Mouse (Mus musculus) hindbrain, embryonic 15.5 days (tissue): ENCODE measurements around the gene Fam43a. TPM values are rescaled to one million over a fixed set of nuclear protein-coding genes. Genes with fewer than 3 reads are reported as not detected.

ENCODE experiments used
- ATAC-seq: fragments of 200-750 bp; cut with Nextera tagmentation; 2 replicates; pipeline ENCODE4 v1.8.0; 2017; ENCODE audit warnings: low read depth, moderate number of reproducible peaks, moderate TSS enrichment; ENCODE audit not compliant: low FRiP score
- H3K27ac ChIP-seq: fragments of 300-500 bp; sonication (generic); replicated peaks from 2 replicates; pipeline ENCODE4 v1.5.1; 2015; ENCODE audit warnings: mild to moderate bottlenecking, inconsistent platforms
- H3K27me3 ChIP-seq: fragments of 300-500 bp; sonication (generic); 2 replicates; pipeline ENCODE4 v1.6.1; 2015; ENCODE audit warnings: control low read depth, inconsistent platforms
- H3K36me3 ChIP-seq: fragments of 300-500 bp; sonication (generic); 2 replicates; pipeline ENCODE4 v1.6.1; 2015; ENCODE audit warnings: control low read depth, inconsistent platforms
- H3K4me1 ChIP-seq: fragments of 300-500 bp; sonication (generic); replicated peaks from 2 replicates; pipeline ENCODE4 v1.6.1; 2015; ENCODE audit warnings: control low read depth, inconsistent platforms
- H3K4me2 ChIP-seq: fragments of 300-500 bp; sonication (generic); 2 replicates; pipeline ENCODE4 v1.6.1; 2015; ENCODE audit warnings: moderate library complexity, mild to moderate bottlenecking, inconsistent platforms
- H3K4me3 ChIP-seq: fragments of 300-500 bp; sonication (generic); 2 replicates; pipeline ENCODE4 v1.5.1; 2015; ENCODE audit warnings: mild to moderate bottlenecking, inconsistent platforms
- H3K9ac ChIP-seq: fragments of 300-500 bp; sonication (generic); 2 replicates; pipeline ENCODE4 v1.6.1; 2015; ENCODE audit warnings: inconsistent platforms
- H3K9me3 ChIP-seq: fragments of 300-500 bp; sonication (generic); 2 replicates; pipeline ENCODE4 v1.6.1; 2016; ENCODE audit warnings: control low read depth, inconsistent platforms
- WGBS: fragments of 180-500 bp; shearing (Covaris S2); methylation state at CpG from one replicate; pipeline ENCODE4 v1.1.7; 2015; 5-methylcytosine and 5-hydroxymethylcytosine counted together
- polyA plus RNA-seq: library from polyadenylated mRNA; unstranded; fragments of >200 nt; fragmentation: Nextera tagmentation; extraction: Ambion mirVana; gene quantifications from 2 replicates; pipeline ENCODE4 v1.2.1, GENCODE M21; 2015

Fam43a gene
- polyA plus RNA-seq, 1 experiment from 2014 or later = 21.6 TPM

- H3K4me3 ChIP-seq = peak overlapping the region; percentile 48
- H3K27ac ChIP-seq = peak overlapping the region; percentile 49
- peak overlapping the region; percentile 82 for H3K4me2 ChIP-seq
- WGBS = under 1% methylated on average over 53 of the region's 53 CpGs
- H3K9ac ChIP-seq = peak overlapping the region; percentile 42
- H3K4me1 ChIP-seq = peaks cover 51% of the 10 kb centered on the region
- H3K9me3 ChIP-seq = no peaks in the 10 kb centered on the region
- peak; percentile 32; the same call in 1 of the 2 replicates for ATAC-seq
- 0 out of 2 replicates have a peak, but pooled peaks cover 7% of the 10 kb centered on the region for H3K27me3 ChIP-seq
- H3K36me3 ChIP-seq = no peaks in the 10 kb centered on the region
Measured at GRCm38 (mm10) chr16:30600431-30601045, 1.0 kb downstream of the Fam43a start.

- Histone ChIP-seq H3K36me3 (no peaks in the 10 kb centered on the region), H3K27me3 (0 out of 2 replicates have a peak, but pooled peaks cover 7% of the 10 kb centered on the region), H3K9ac (peak overlapping the region; percentile 42), H3K4me2 (peak overlapping the region; percentile 82), H3K9me3 (no peaks in the 10 kb centered on the region), H3K4me3 (peak overlapping the region; percentile 48), H3K4me1 (peaks cover 52% of the 10 kb centered on the region), H3K27ac (peak overlapping the region; percentile 49; the same call in 1 of the 2 replicates)
- no peak for ATAC-seq
- 8% methylated on average over 42 of the region's 42 CpGs for WGBS
Measured at GRCm38 (mm10) chr16:30601046-30601832, 1.7 kb downstream of the Fam43a start.

- H3K36me3 ChIP-seq = no peaks in the 10 kb centered on the region
- WGBS = 33% methylated on average over 7 of the region's 7 CpGs
- ATAC-seq = no peak
- H3K4me2 ChIP-seq = peak overlapping the region; percentile 82
- 0 out of 2 replicates have a peak, but pooled peaks cover 7% of the 10 kb centered on the region for H3K27me3 ChIP-seq
- H3K27ac ChIP-seq = no peak overlapping the region
- H3K9ac ChIP-seq = no peak overlapping the region
- H3K9me3 ChIP-seq = no peaks in the 10 kb centered on the region
- peaks cover 47% of the 10 kb centered on the region for H3K4me1 ChIP-seq
- H3K4me3 ChIP-seq = peak overlapping the region; percentile 48
Measured at GRCm38 (mm10) chr16:30601946-30602345, 2.4 kb downstream of the Fam43a start.

GRCm38 (mm10) chr16:30602684-30603530, 3.4 kb downstream of the Fam43a start:
- H3K27me3 ChIP-seq = 0 out of 2 replicates have a peak, but pooled peaks cover 7% of the 10 kb centered on the region
- no peaks in the 10 kb centered on the region for H3K36me3 ChIP-seq
- ATAC-seq = no peak
- whole genome bisulfite sequencing = 30% methylated on average over 18 of the region's 18 CpGs
- H3K9me3 ChIP-seq = no peaks in the 10 kb centered on the region
- peaks cover 42% of the 10 kb centered on the region for H3K4me1 ChIP-seq
- peak overlapping the region; percentile 82 for H3K4me2 ChIP-seq
- peak overlapping the region; percentile 10; the same call in 1 of the 2 replicates for H3K4me3 ChIP-seq
- no peak overlapping the region for H3K27ac ChIP-seq
- no peak overlapping the region for H3K9ac ChIP-seq

GRCm38 (mm10) chr16:30603531-30603842, 4.0 kb downstream of the Fam43a start:
- ATAC-seq = no peak
- no peak overlapping the region for H3K4me3 ChIP-seq
- H3K27me3 ChIP-seq = 0 out of 2 replicates have a peak, but pooled peaks cover 6% of the 10 kb centered on the region
- no peaks in the 10 kb centered on the region for H3K9me3 ChIP-seq
- H3K27ac ChIP-seq = no peak overlapping the region
- H3K36me3 ChIP-seq = no peaks in the 10 kb centered on the region
- H3K9ac ChIP-seq = no peak overlapping the region
- H3K4me1 ChIP-seq = peaks cover 42% of the 10 kb centered on the region
- 56% methylated on average over 9 of the region's 9 CpGs for WGBS
- H3K4me2 ChIP-seq = peak overlapping the region; percentile 82

GRCm38 (mm10) chr16:30604061-30604806, 4.7 kb downstream of the Fam43a start:
- H3K27me3 ChIP-seq = 0 out of 2 replicates have a peak, but pooled peaks cover 4% of the 10 kb centered on the region
- H3K4me1 ChIP-seq = peaks cover 40% of the 10 kb centered on the region
- 84% methylated on average over 16 of the region's 16 CpGs for WGBS

GRCm38 (mm10) chr16:30604807-30605137, 5.2 kb downstream of the Fam43a start:
- H3K4me3 ChIP-seq = no peak overlapping the region
- H3K9ac ChIP-seq = no peak overlapping the region
- no peak overlapping the region for H3K4me2 ChIP-seq
- H3K27ac ChIP-seq = no peak overlapping the region
- no peaks in the 10 kb centered on the region for H3K9me3 ChIP-seq
- 0 out of 2 replicates have a peak, but pooled peaks cover 4% of the 10 kb centered on the region for H3K27me3 ChIP-seq
- no peaks in the 10 kb centered on the region for H3K36me3 ChIP-seq
- WGBS = 87% methylated on average over 7 of the region's 7 CpGs
- peaks cover 37% of the 10 kb centered on the region for H3K4me1 ChIP-seq
- no peak for ATAC-seq

More at GRCm38 (mm10) chr16:30604061-30604806, 4.7 kb downstream of the Fam43a start:
- Histone ChIP-seq H3K4me2 (no peak overlapping the region), H3K9me3 (no peaks in the 10 kb centered on the region), H3K4me3 (no peak overlapping the region), H3K27ac (no peak overlapping the region), H3K9ac (no peak overlapping the region), H3K36me3 (no peaks in the 10 kb centered on the region)
- no peak for ATAC-seq

- ATAC-seq = no peak
- WGBS = 69% methylated on average over 6 of the region's 6 CpGs
- Histone ChIP-seq H3K27ac (no peak overlapping the region), H3K36me3 (no peaks in the 10 kb centered on the region), H3K9me3 (no peaks in the 10 kb centered on the region), H3K9ac (no peak overlapping the region), H3K4me2 (no peak overlapping the region), H3K27me3 (0 out of 2 replicates have a peak, but pooled peaks cover 4% of the 10 kb centered on the region), H3K4me3 (no peak overlapping the region), H3K4me1 (peaks cover 29% of the 10 kb centered on the region)
Measured at GRCm38 (mm10) chr16:30605528-30605927, 6.0 kb downstream of the Fam43a start.

GRCm38 (mm10) chr16:30607868-30608267, 8.3 kb downstream of the Fam43a start:
- H3K4me2 ChIP-seq = no peak overlapping the region
- no peaks in the 10 kb centered on the region for H3K9me3 ChIP-seq
- no peaks in the 10 kb centered on the region for H3K36me3 ChIP-seq
- 0 out of 2 replicates have a peak, but pooled peaks cover 4% of the 10 kb centered on the region for H3K27me3 ChIP-seq
- peaks cover 9% of the 10 kb centered on the region for H3K4me1 ChIP-seq
- 96% methylated on average over 3 of the region's 3 CpGs for WGBS
- no peak overlapping the region for H3K4me3 ChIP-seq
- ATAC-seq = no peak
- no peak overlapping the region for H3K27ac ChIP-seq
- no peak overlapping the region for H3K9ac ChIP-seq

- H3K27me3 ChIP-seq = no peaks in the 10 kb centered on the region
- no peaks in the 10 kb centered on the region; the same call in 1 of the 2 replicates for H3K4me1 ChIP-seq
- H3K27ac ChIP-seq = no peak overlapping the region
- no peak overlapping the region for H3K9ac ChIP-seq
- H3K36me3 ChIP-seq = no peaks in the 10 kb centered on the region
- H3K4me3 ChIP-seq = no peak overlapping the region
- WGBS = 84% methylated on average over 5 of the region's 5 CpGs
- no peak overlapping the region for H3K4me2 ChIP-seq
- ATAC-seq = no peak
- no peaks in the 10 kb centered on the region for H3K9me3 ChIP-seq
Measured at GRCm38 (mm10) chr16:30611331-30611730, 11.8 kb downstream of the Fam43a start.

GRCm38 (mm10) chr16:30613122-30613521, 13.6 kb downstream of the Fam43a start:
- Histone ChIP-seq H3K4me3 (no peak overlapping the region), H3K27ac (no peak overlapping the region), H3K27me3 (no peaks in the 10 kb centered on the region), H3K9ac (no peak overlapping the region), H3K4me2 (no peak overlapping the region), H3K36me3 (no peaks in the 10 kb centered on the region), H3K4me1 (no peaks in the 10 kb centered on the region; the same call in 1 of the 2 replicates), H3K9me3 (no peaks in the 10 kb centered on the region)
- WGBS = 79% methylated on average over 7 of the region's 7 CpGs
- ATAC-seq = no peak
